In the genomic region with DNA sequence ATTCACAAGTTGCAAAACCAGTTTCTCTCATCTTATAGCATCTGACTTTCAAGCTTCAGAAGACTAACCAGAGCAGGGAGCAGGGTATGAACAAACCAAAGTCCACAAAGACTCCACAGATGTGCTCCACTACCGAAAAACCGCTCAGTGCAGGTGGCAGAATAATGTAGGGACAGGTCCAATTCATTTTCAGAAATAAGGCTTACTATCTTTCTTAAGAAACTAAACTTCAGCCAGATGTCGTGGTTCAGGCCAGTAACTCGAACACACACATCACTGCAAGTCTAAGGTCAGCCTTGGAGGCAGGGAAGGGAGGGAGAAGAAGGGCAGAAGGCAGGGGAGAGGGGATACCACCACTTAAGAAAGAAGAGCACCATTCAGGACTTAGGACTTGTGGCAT, we compare ENCODE assay signal across 29 mouse cellular contexts. TPM values are rescaled to one million over a fixed set of nuclear protein-coding genes. Genes with fewer than 3 reads are reported as not detected.
A peak's percentile ranks its signal among the peaks of the same experiment; 100 is the strongest.
DNase-seq lines count a peak whose midpoint lies in the region; ATAC-seq and TF ChIP-seq lines count a peak whose summit lies in the region.
"Had no signal": no experiment of that assay in that cellular context is flagged by ENCODE, and none has a peak within 500 bp of the region (broad histone marks: within the 10 kb centered on the region; RNA-seq: fewer than 3 reads in every experiment).

No protein-coding gene starts in this region.

- no peaks in the 10 kb centered on the region for H3K9me3 ChIP-seq in embryonic facial prominence, embryonic 15.5 days (replicated peaks)
- no peaks in the 10 kb centered on the region for H3K9me3 ChIP-seq in embryonic facial prominence, embryonic 10.5 days
- no peaks in the 10 kb centered on the region for H3K9me3 ChIP-seq in liver, embryonic 13.5 days (replicated peaks)
- H3K9me3 ChIP-seq in stomach, embryonic 15.5 days = no peaks in the 10 kb centered on the region
- no peaks in the 10 kb centered on the region for H3K9me3 ChIP-seq in midbrain, postnatal 0 days (ENCODE audit: low read length)
- H3K9me3 ChIP-seq: embryonic facial prominence, embryonic 13.5 days; forebrain, embryonic 10.5 days; forebrain, embryonic 13.5 days; G1E; heart, embryonic 12.5 days; heart, embryonic 15.5 days had no signal

- peaks cover 8% of the 10 kb centered on the region; the same call in 1 of the 2 replicates for H3K4me1 ChIP-seq in embryonic facial prominence, embryonic 15.5 days
- H3K4me1 ChIP-seq in embryonic facial prominence, embryonic 10.5 days = no peaks in the 10 kb centered on the region
- H3K4me1 ChIP-seq in liver, embryonic 13.5 days (replicated peaks) = peaks cover 56% of the 10 kb centered on the region
- H3K4me1 ChIP-seq in stomach, embryonic 15.5 days = peaks cover 12% of the 10 kb centered on the region; the same call in 1 of the 2 replicates
- H3K4me1 ChIP-seq in midbrain, postnatal 0 days (ENCODE audit: insufficient read depth, low read length) = no peaks in the 10 kb centered on the region
- H3K4me1 ChIP-seq: forebrain, embryonic 10.5 days had no signal

- TF ChIP-seq CTCF in midbrain, postnatal 0 days (IDR thresholded peaks at IDR 0.05) = no peak

- WGBS in embryonic facial prominence, embryonic 15.5 days = 74% methylated on average over 4 of the region's 4 CpGs
- WGBS in embryonic facial prominence, embryonic 10.5 days = 89% methylated on average over 4 of the region's 4 CpGs
- 81% methylated on average over 4 of the region's 4 CpGs for WGBS in liver, embryonic 13.5 days (ENCODE audit: insufficient replicate concordance)
- 89% methylated on average over 4 of the region's 4 CpGs for WGBS in stomach, embryonic 15.5 days
- WGBS in midbrain, postnatal 0 days = 96% methylated on average over 4 of the region's 4 CpGs

- peak overlapping the region; percentile 3; the same call in 1 of the 2 replicates for H3K27ac ChIP-seq in embryonic facial prominence, embryonic 15.5 days (replicated peaks)
- H3K27ac ChIP-seq in embryonic facial prominence, embryonic 10.5 days (replicated peaks) = no peak overlapping the region
- peak overlapping the region; percentile 96 for H3K27ac ChIP-seq in liver, embryonic 13.5 days
- peak overlapping the region; percentile 21; the same call in 1 of the 2 replicates for H3K27ac ChIP-seq in stomach, embryonic 15.5 days
- no peak overlapping the region for H3K27ac ChIP-seq in midbrain, postnatal 0 days (ENCODE audit: low read depth, low read length)
- H3K27ac ChIP-seq: embryonic facial prominence, embryonic 13.5 days; forebrain, embryonic 10.5 days; forebrain, embryonic 13.5 days; gastrocnemius, adult 2 months; heart, embryonic 15.5 days; hindbrain, embryonic 14.5 days; hindbrain, postnatal 0 days had no signal

- H3K4me2 ChIP-seq in embryonic facial prominence, embryonic 15.5 days (replicated peaks) = no peak overlapping the region
- H3K4me2 ChIP-seq in liver, embryonic 13.5 days = no peak overlapping the region
- no peak overlapping the region for H3K4me2 ChIP-seq in stomach, embryonic 15.5 days
- no peak overlapping the region for H3K4me2 ChIP-seq in midbrain, postnatal 0 days (ENCODE audit: low read depth, low read length, poor library complexity, severe bottlenecking)
- H3K4me2 ChIP-seq: embryonic facial prominence, embryonic 13.5 days; forebrain, embryonic 13.5 days; heart, embryonic 12.5 days; heart, embryonic 15.5 days; hindbrain, embryonic 14.5 days had no signal

- peaks cover 87% of the 10 kb centered on the region for H3K36me3 ChIP-seq in embryonic facial prominence, embryonic 15.5 days
- H3K36me3 ChIP-seq in embryonic facial prominence, embryonic 10.5 days (replicated peaks) = peaks cover 99% of the 10 kb centered on the region
- peaks cover 100% of the 10 kb centered on the region for H3K36me3 ChIP-seq in liver, embryonic 13.5 days
- peaks cover 68% of the 10 kb centered on the region for H3K36me3 ChIP-seq in stomach, embryonic 15.5 days
- peaks cover 77% of the 10 kb centered on the region for H3K36me3 ChIP-seq in midbrain, postnatal 0 days (ENCODE audit: insufficient read depth, low read length)

- no peak overlapping the region for H3K9ac ChIP-seq in embryonic facial prominence, embryonic 15.5 days
- H3K9ac ChIP-seq in liver, embryonic 13.5 days = no peak overlapping the region
- no peak overlapping the region for H3K9ac ChIP-seq in stomach, embryonic 15.5 days
- no peak overlapping the region for H3K9ac ChIP-seq in midbrain, postnatal 0 days (replicated peaks; ENCODE audit: low read length, poor library complexity, severe bottlenecking)
- H3K9ac ChIP-seq: embryonic facial prominence, embryonic 13.5 days; forebrain, embryonic 13.5 days; heart, embryonic 12.5 days; heart, embryonic 15.5 days; hindbrain, embryonic 14.5 days had no signal

- no peak for ATAC-seq in embryonic facial prominence, embryonic 15.5 days (ENCODE audit: insufficient number of reproducible peaks, low FRiP score, low TSS enrichment, low read depth)
- no peak for ATAC-seq in liver, embryonic 13.5 days (ENCODE audit: low read depth)
- no peak for ATAC-seq in stomach, embryonic 15.5 days (ENCODE audit: insufficient read depth, low FRiP score, low read depth)
- ATAC-seq in midbrain, postnatal 0 days (ENCODE audit: low FRiP score) = no peak
- ATAC-seq: forebrain, embryonic 13.5 days; forebrain, embryonic 16.5 days; hindbrain, postnatal 0 days; Patski had no signal

- no peak overlapping the region for H3K4me3 ChIP-seq in embryonic facial prominence, embryonic 15.5 days (replicated peaks)
- H3K4me3 ChIP-seq in embryonic facial prominence, embryonic 10.5 days = no peak overlapping the region
- H3K4me3 ChIP-seq in liver, embryonic 13.5 days (replicated peaks) = no peak overlapping the region
- no peak overlapping the region for H3K4me3 ChIP-seq in stomach, embryonic 15.5 days (replicated peaks)
- no peak overlapping the region for H3K4me3 ChIP-seq in midbrain, postnatal 0 days (ENCODE audit: low read depth, low read length)
- H3K4me3 ChIP-seq: embryonic facial prominence, embryonic 13.5 days; forebrain, embryonic 10.5 days; forebrain, embryonic 13.5 days; gastrocnemius, adult 2 months; heart, embryonic 12.5 days; heart, embryonic 15.5 days had no signal

- no peak for DNase-seq in embryonic facial prominence, embryonic 10.5 days (ENCODE audit: low spot score)
- no peak for DNase-seq in liver, embryonic 13.5 days
- no peak for DNase-seq in liver
- no peak for DNase-seq in midbrain, postnatal 0 days (ENCODE audit: low spot score)
- no peak for DNase-seq in frontal cortex, postnatal 25 days (ENCODE audit: low spot score in 2 of 2)
- DNase-seq: adrenal gland, adult 2 months; adrenal gland, postnatal 14 days; cerebellum, adult 11 months; cerebellum, adult 2 months; cerebellum, adult 9-11 months; cerebellum, postnatal 25 days; gastrocnemius, adult 2 months; gastrocnemius, postnatal 14 days; heart, adult 18-20 months; heart, postnatal 10 days; heart, postnatal 4 days had no signal

- H3K27me3 ChIP-seq in embryonic facial prominence, embryonic 15.5 days = no peaks in the 10 kb centered on the region
- H3K27me3 ChIP-seq in embryonic facial prominence, embryonic 10.5 days (replicated peaks; ENCODE audit: low read depth, poor library complexity, severe bottlenecking) = no peaks in the 10 kb centered on the region
- H3K27me3 ChIP-seq in liver, embryonic 13.5 days = no peaks in the 10 kb centered on the region
- no peaks in the 10 kb centered on the region for H3K27me3 ChIP-seq in stomach, embryonic 15.5 days (replicated peaks)
- no peaks in the 10 kb centered on the region for H3K27me3 ChIP-seq in midbrain, postnatal 0 days (ENCODE audit: insufficient read depth, low read length)
- H3K27me3 ChIP-seq: embryonic facial prominence, embryonic 13.5 days; forebrain, embryonic 13.5 days; heart, embryonic 12.5 days; heart, embryonic 15.5 days; Patski had no signal

RNA-seq across cellular contexts. Expression of a gene that starts 48.3 kb away (rescaled TPM):
- 0.32 and 0.43 TPM in 2 replicates for polyA plus RNA-seq in embryonic facial prominence, embryonic 15.5 days (2015; fragmentation: Nextera tagmentation; extraction: Ambion mirVana)
- 0.15 and 0.68 TPM in 2 replicates for polyA plus RNA-seq in embryonic facial prominence, embryonic 10.5 days (2016; fragmentation: Nextera tagmentation; extraction: Ambion mirVana)
- polyA plus RNA-seq in liver, embryonic 13.5 days (2015; fragmentation: Nextera tagmentation; extraction: Ambion mirVana) = 0.68 and 0.90 TPM in 2 replicates
- 0.17 and 0.44 TPM in 2 replicates for polyA plus RNA-seq in stomach, embryonic 15.5 days (2015; fragmentation: Nextera tagmentation; extraction: Ambion mirVana)
- not detected in 2 replicates for total RNA-seq in midbrain, postnatal 0 days (2014; rRNA removed)
- polyA plus RNA-seq in midbrain, postnatal 0 days (2015; fragmentation: Nextera tagmentation; extraction: Ambion mirVana) = 0.10 TPM in 1 of 2 replicates, not detected in the other
- total RNA-seq: gastrocnemius, adult 2 months; gastrocnemius, postnatal 14 days; heart, adult 18-20 months; heart, postnatal 10 days; hindbrain, postnatal 0 days had no signal
- polyA plus RNA-seq: adrenal gland, adult 2 months; embryonic facial prominence, embryonic 13.5 days; hindbrain, embryonic 11.5 days; hindbrain, postnatal 0 days; Patski had no signal

Comparison
In these comparisons a context has a peak if more than half of its experiments do, and no peak if none do; other contexts are left out.
1. H3K27ac ChIP-seq: peak in embryonic facial prominence, embryonic 15.5 days (single experiment), liver, embryonic 13.5 days (single experiment) and stomach, embryonic 15.5 days (single experiment); none in embryonic facial prominence, embryonic 10.5 days (single experiment) and midbrain, postnatal 0 days (single experiment).